Mouse (Mus musculus) G1E (cell line): ENCODE results near the gene Echs1. TPM values are rescaled to one million over a fixed set of nuclear protein-coding genes. Genes with fewer than 3 reads are reported as not detected.

Experiments used
- ATAC-seq: 2 replicates; pipeline ENCODE4 v1.8.0; 2016; ENCODE audit warnings: mild to moderate bottlenecking; ENCODE audit not compliant: insufficient number of reproducible peaks, poor library complexity, low FRiP score, severe bottlenecking; ENCODE audit errors: extremely low read depth
- DNase-seq: peaks from one replicate; pipeline ENCODE4 v3.0.0; 2012; ENCODE audit warnings: low spot score
- H3K27me3 ChIP-seq: 2 replicates; pipeline ENCODE4 v1.6.1; 2012; ENCODE audit warnings: mild to moderate bottlenecking, low read length, inconsistent platforms; ENCODE audit not compliant: insufficient read depth
- H3K36me3 ChIP-seq: replicated peaks from 2 replicates; pipeline ENCODE3; 2012; ENCODE audit warnings: mild to moderate bottlenecking, inconsistent platforms
- H3K4me1 ChIP-seq: 2 replicates; pipeline ENCODE4 v1.6.1; 2012; ENCODE audit warnings: low read depth, low read length, inconsistent platforms, mixed read lengths; ENCODE audit not compliant: insufficient read depth
- H3K4me3 ChIP-seq: 2 replicates; pipeline ENCODE4 v1.5.1; 2012; ENCODE audit warnings: low read depth, mild to moderate bottlenecking, inconsistent platforms, low read length, moderate library complexity, mixed read lengths
- H3K9me3 ChIP-seq: replicated peaks from 2 replicates; pipeline ENCODE4 v1.6.1; 2012; ENCODE audit warnings: inconsistent platforms
- CTCF ChIP-seq: IDR thresholded peaks from 2 replicates; pipeline ENCODE4 v1.5.1; 2012; ENCODE audit warnings: low read depth, low read length, inconsistent platforms, mixed read lengths
- GATA1 ChIP-seq: IDR thresholded peaks from 2 replicates; pipeline ENCODE4 v1.6.1; 2012; ENCODE audit warnings: borderline replicate concordance, low read length, inconsistent platforms, mixed read lengths
- GATA2 ChIP-seq: IDR thresholded peaks from 2 replicates; pipeline ENCODE4 v1.6.1; 2012; ENCODE audit warnings: low read depth, low read length, inconsistent platforms, borderline replicate concordance
- POLR2AphosphoS5 ChIP-seq: IDR thresholded peaks from 2 replicates; pipeline ENCODE4 v1.6.1; 2012; ENCODE audit warnings: low read depth, low read length, inconsistent platforms; ENCODE audit not compliant: insufficient replicate concordance
- TAL1 ChIP-seq: conservative IDR thresholded peaks from 2 replicates; pipeline ENCODE4 v1.6.1; 2012; ENCODE audit warnings: low read depth, low read length, inconsistent platforms, mixed read lengths
- polyA plus RNA-seq: library from polyadenylated mRNA; stranded (reverse); fragments of >175 nt; gene quantifications from 2 replicates; pipeline ENCODE4 v1.2.3, GENCODE M21; 2012
- total RNA-seq, 2 experiments: library from RNA; stranded (forward) in 1 of 2; stranded (reverse) in 1 of 2; fragments of 200-1000 nt in 1 of 2; fragments of >200 nt in 1 of 2; fragmentation: Nextera tagmentation in 1 of 2; gene quantifications; 2 replicates each; pipeline ENCODE4 v1.2.3; 2014 to 2017

Echs1 gene
- total and polyA plus RNA-seq, 3 experiments: 5.8 to 81.5 (median 32.6) TPM

DNA sequence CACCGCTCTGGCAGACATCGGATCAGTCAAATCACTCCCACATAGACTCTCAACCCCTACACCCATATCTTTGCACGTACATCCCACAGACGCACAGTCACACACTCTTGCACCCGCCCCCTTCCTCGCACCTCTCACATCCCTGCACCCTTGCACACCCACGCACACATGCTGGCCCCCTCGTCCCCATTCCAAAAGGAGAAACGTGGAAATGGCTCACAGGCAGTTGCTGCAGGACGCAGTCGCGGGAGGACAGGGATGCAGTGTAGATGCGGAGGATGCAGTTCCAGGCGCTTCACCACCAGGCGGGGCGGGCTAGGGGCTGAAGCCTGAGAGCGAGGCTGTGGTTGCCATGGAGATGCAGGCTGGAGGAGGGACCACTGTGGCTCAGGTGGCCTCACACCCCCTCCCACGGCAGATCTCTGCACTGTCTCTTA is 34.0 kb downstream of the Echs1 start, which contains the start of gene Caly:
Caly (minus strand) TSS at position 307 of the 437 bp plus-strand sequence.
- Histone ChIP-seq H3K27me3 (peaks cover 33% of the 10 kb centered on the region), H3K4me3 (no peak within 1 kb of the TSS), H3K9me3 (no peaks in the 10 kb centered on the region), H3K4me1 (peaks cover 13% of the 10 kb centered on the region), H3K36me3 (no peaks in the 10 kb centered on the region)
- no peak for TF ChIP-seq GATA1
- TF ChIP-seq POLR2AphosphoS5: no peak
- no peak for TF ChIP-seq CTCF
- no peak for TF ChIP-seq TAL1
- no peak for TF ChIP-seq GATA2
- no peak for ATAC-seq
- no peak for DNase-seq

DNA sequence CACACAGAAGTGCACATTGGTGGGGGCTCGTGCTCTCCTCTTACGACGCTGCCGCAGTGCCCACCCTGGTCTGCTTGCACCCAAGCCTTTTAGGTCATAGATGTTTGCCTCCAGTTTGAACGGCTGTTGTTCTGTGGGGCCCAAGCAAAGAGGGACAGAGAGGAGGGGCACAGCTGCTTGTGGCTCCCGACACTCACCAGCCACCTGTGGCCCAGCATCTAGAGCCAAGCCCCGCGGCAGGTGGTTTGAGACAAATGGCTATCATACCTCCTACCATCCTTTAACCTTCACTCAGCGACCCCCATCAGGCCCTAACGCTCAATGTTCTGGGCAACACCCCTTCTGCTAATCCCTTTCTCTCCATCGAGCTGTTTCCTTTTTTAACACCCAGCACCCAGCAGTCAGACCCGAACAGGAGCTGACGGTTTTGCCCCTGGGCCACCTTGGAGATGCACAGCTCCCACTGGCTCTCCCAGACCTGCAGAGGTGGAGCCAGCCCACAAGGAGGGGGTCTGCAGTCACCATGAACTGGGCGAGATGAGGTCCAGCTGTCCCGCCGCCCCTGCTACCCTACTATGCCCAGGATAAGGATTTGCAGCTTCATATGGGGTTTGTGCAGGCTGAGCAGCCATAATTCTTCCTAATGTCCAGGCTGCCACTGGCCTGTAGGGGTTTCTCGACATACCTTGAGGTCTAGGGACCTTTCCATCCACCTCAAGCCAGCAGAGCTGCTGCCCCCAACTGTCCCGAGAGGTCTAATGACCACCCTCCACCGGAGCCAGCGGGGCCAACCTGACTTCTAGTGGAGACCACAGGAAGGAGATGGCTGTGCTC is 34.7 kb downstream of the Echs1 start:
- ATAC-seq (no peak), DNase-seq (no peak)
- H3K27me3 ChIP-seq: peaks cover 33% of the 10 kb centered on the region
- peaks cover 13% of the 10 kb centered on the region for H3K4me1 ChIP-seq
- TF ChIP-seq TAL1 (no peak), POLR2AphosphoS5 (no peak), GATA1 (no peak), CTCF (no peak), GATA2 (no peak)
- H3K9me3 ChIP-seq: no peaks in the 10 kb centered on the region
- no peak overlapping the region for H3K4me3 ChIP-seq
- H3K36me3 ChIP-seq: no peaks in the 10 kb centered on the region

- peaks cover 13% of the 10 kb centered on the region for H3K4me1 ChIP-seq
- peaks cover 33% of the 10 kb centered on the region for H3K27me3 ChIP-seq
- no peaks in the 10 kb centered on the region for H3K9me3 ChIP-seq
- no peak for DNase-seq
- H3K36me3 ChIP-seq: no peaks in the 10 kb centered on the region
- no peak for ATAC-seq
- TF ChIP-seq CTCF: no peak
- TF ChIP-seq GATA1: no peak
- no peak overlapping the region for H3K4me3 ChIP-seq
Observed at GRCm38 (mm10) chr7:140080503-140081156, 35.6 kb downstream of the Echs1 start.

DNA sequence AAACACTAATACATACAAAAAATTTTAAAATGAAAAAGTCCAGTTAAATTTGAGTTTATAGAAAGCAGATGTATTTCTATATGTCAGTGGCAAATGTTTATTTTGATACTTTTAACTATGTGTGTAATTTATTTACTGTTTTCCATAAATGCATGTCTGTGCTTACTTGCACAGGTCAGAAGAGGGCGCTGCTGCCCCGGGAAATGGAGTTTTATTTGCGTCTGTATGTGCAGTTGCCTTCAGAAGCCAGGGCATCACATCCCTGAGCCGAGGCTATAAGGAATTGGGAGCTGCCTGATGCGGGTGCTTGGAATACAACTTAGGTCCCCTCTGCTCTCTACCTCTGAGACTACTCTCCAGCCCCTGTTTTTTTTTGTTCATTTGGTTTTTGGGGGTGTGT is 37.6 kb downstream of the Echs1 start:
- DNase-seq: peak; percentile 44
- H3K4me3 ChIP-seq: no peak overlapping the region
- TF ChIP-seq GATA1 (no peak), GATA2 (no peak), TAL1 (no peak), CTCF (peak; percentile 56), POLR2AphosphoS5 (no peak)
- H3K9me3 ChIP-seq: no peaks in the 10 kb centered on the region
- ATAC-seq: peak; percentile 40
- H3K27me3 ChIP-seq: peaks cover 29% of the 10 kb centered on the region
- H3K4me1 ChIP-seq: peaks cover 13% of the 10 kb centered on the region
- H3K36me3 ChIP-seq: no peaks in the 10 kb centered on the region

DNA sequence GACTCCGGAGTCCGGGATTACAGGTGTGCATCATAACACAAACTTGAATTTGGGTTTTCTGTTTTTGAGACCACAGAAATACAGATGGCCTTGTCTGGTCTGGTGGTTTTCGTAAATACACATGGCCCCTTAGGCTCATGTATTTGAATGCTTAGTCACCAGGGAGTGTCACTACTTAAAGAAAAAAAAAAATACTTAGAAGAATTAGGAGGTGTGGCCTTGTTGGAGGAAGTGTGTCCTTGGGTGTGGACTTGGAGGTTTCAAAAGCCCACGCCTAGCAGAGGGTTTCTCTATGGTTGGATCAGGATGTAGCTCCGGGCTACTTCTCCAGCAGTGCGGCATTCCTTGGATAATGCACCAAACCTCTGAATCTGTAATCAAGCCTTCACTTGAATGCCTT is 38.6 kb downstream of the Echs1 start:
- ATAC-seq: peak; percentile 67
- DNase-seq: no peak
- Histone ChIP-seq H3K36me3 (no peaks in the 10 kb centered on the region), H3K4me3 (no peak overlapping the region), H3K4me1 (peaks cover 13% of the 10 kb centered on the region), H3K9me3 (no peaks in the 10 kb centered on the region), H3K27me3 (peaks cover 25% of the 10 kb centered on the region)
- TF ChIP-seq GATA1: no peak
- TF ChIP-seq POLR2AphosphoS5: no peak
- no peak for TF ChIP-seq CTCF
- no peak for TF ChIP-seq TAL1
- no peak for TF ChIP-seq GATA2

GRCm38 (mm10) chr7:140070042-140070711 is 46.1 kb downstream of the Echs1 start:
- H3K9me3 ChIP-seq: no peaks in the 10 kb centered on the region
- peaks cover 19% of the 10 kb centered on the region for H3K27me3 ChIP-seq
- H3K4me1 ChIP-seq: no peaks in the 10 kb centered on the region
- TF ChIP-seq GATA2: no peak
- no peak for TF ChIP-seq POLR2AphosphoS5
- TF ChIP-seq GATA1: no peak
- no peak for TF ChIP-seq TAL1
- no peak overlapping the region for H3K4me3 ChIP-seq
- H3K36me3 ChIP-seq: no peaks in the 10 kb centered on the region
- DNase-seq (no peak), ATAC-seq (no peak)
